Mouse (Mus musculus) intestine, embryonic 15.5 days (tissue): ENCODE results near the gene Ewsr1. TPM values are rescaled to one million over a fixed set of nuclear protein-coding genes. Genes with fewer than 3 reads are reported as not detected.

Source experiments
- ATAC-seq: fragments of 200-750 bp; cut with Nextera tagmentation; 2 replicates; pipeline ENCODE4 v1.8.0; 2017; ENCODE audit warnings: moderate TSS enrichment, moderate library complexity
- H3K27ac ChIP-seq: fragments of 300-500 bp; sonication (generic); 2 replicates; pipeline ENCODE4 v1.5.1; 2015; ENCODE audit warnings: mild to moderate bottlenecking, inconsistent platforms
- H3K27me3 ChIP-seq: fragments of 300-500 bp; sonication (generic); replicated peaks from 2 replicates; pipeline ENCODE4 v1.6.1; 2015; ENCODE audit warnings: inconsistent platforms
- H3K36me3 ChIP-seq: fragments of 300-500 bp; sonication (generic); 2 replicates; pipeline ENCODE4 v1.6.1; 2015; ENCODE audit warnings: inconsistent platforms
- H3K4me1 ChIP-seq: fragments of 300-500 bp; sonication (generic); replicated peaks from 2 replicates; pipeline ENCODE4 v1.6.1; 2015; ENCODE audit warnings: inconsistent platforms
- H3K4me2 ChIP-seq: fragments of 300-500 bp; sonication (generic); replicated peaks from 2 replicates; pipeline ENCODE4 v1.6.1; 2015; ENCODE audit warnings: mild to moderate bottlenecking, inconsistent platforms
- H3K4me3 ChIP-seq: fragments of 300-500 bp; sonication (generic); replicated peaks from 2 replicates; pipeline ENCODE4 v1.5.1; 2015; ENCODE audit warnings: inconsistent platforms
- H3K9ac ChIP-seq: fragments of 300-500 bp; sonication (generic); 2 replicates; pipeline ENCODE4 v1.6.1; 2015; ENCODE audit warnings: inconsistent platforms
- H3K9me3 ChIP-seq: fragments of 300-500 bp; sonication (generic); 2 replicates; pipeline ENCODE4 v1.6.1; 2016; ENCODE audit warnings: inconsistent platforms
- WGBS: fragments of 180-500 bp; shearing (Covaris S2); methylation state at CpG from one replicate; pipeline ENCODE4 v1.1.7; 2015; 5-methylcytosine and 5-hydroxymethylcytosine counted together
- polyA plus RNA-seq: library from polyadenylated mRNA; unstranded; fragments of >200 nt; fragmentation: Nextera tagmentation; extraction: Ambion mirVana; gene quantifications from 2 replicates; pipeline ENCODE4 v1.2.1, GENCODE M21; 2015

Gene Ewsr1
- polyA plus RNA-seq, 1 experiment from 2014 or later = 571 TPM

GRCm38 (mm10) chr11:5054151-5054550 lies 44.9 kb downstream of the Ewsr1 start:
- peak; percentile 32; the same call in 1 of the 2 replicates for ATAC-seq
- H3K9me3 ChIP-seq = no peaks in the 10 kb centered on the region
- peaks cover 34% of the 10 kb centered on the region for H3K27me3 ChIP-seq
- H3K4me3 ChIP-seq = no peak overlapping the region
- no peak overlapping the region for H3K4me2 ChIP-seq
- no peak overlapping the region for H3K9ac ChIP-seq
- WGBS = 83% methylated on average over 14 of the region's 14 CpGs
- peaks cover 19% of the 10 kb centered on the region for H3K4me1 ChIP-seq
- H3K27ac ChIP-seq = no peak overlapping the region
- H3K36me3 ChIP-seq = no peaks in the 10 kb centered on the region

GRCm38 (mm10) chr11:5052200-5052854 lies 46.7 kb downstream of the Ewsr1 start:
- H3K4me1 ChIP-seq = peaks cover 7% of the 10 kb centered on the region; the same call in 1 of the 2 replicates
- H3K9me3 ChIP-seq = no peaks in the 10 kb centered on the region
- no peak for ATAC-seq
- WGBS = 65% methylated on average over 10 of the region's 10 CpGs
- no peak overlapping the region for H3K9ac ChIP-seq
- no peak overlapping the region for H3K4me2 ChIP-seq
- H3K36me3 ChIP-seq = no peaks in the 10 kb centered on the region
- no peak overlapping the region for H3K4me3 ChIP-seq
- no peak overlapping the region for H3K27ac ChIP-seq
- H3K27me3 ChIP-seq = peaks cover 18% of the 10 kb centered on the region

- WGBS = 82% methylated on average over 10 of the region's 10 CpGs
- H3K27me3 ChIP-seq = peaks cover 11% of the 10 kb centered on the region; the same call in 1 of the 2 replicates
- no peak overlapping the region for H3K27ac ChIP-seq
- no peak overlapping the region for H3K4me2 ChIP-seq
- no peak overlapping the region for H3K9ac ChIP-seq
- H3K4me3 ChIP-seq = no peak overlapping the region
- H3K4me1 ChIP-seq = peaks cover 7% of the 10 kb centered on the region; the same call in 1 of the 2 replicates
- no peaks in the 10 kb centered on the region for H3K36me3 ChIP-seq
- no peaks in the 10 kb centered on the region for H3K9me3 ChIP-seq
- no peak for ATAC-seq
Measured at GRCm38 (mm10) chr11:5051629-5052028, 47.4 kb downstream of the Ewsr1 start.

- no peak overlapping the region for H3K4me2 ChIP-seq
- 0 out of 2 replicates have a peak, but pooled peaks have one; percentile 43 for ATAC-seq
- 40% methylated on average over 12 of the region's 12 CpGs for WGBS
Measured at GRCm38 (mm10) chr11:5046321-5046926, 52.6 kb downstream of the Ewsr1 start.

GRCm38 (mm10) chr11:5042645-5043381 lies 56.3 kb downstream of the Ewsr1 start:
- ATAC-seq = no peak

More at GRCm38 (mm10) chr11:5046321-5046926, 52.6 kb downstream of the Ewsr1 start:
- no peaks in the 10 kb centered on the region for H3K36me3 ChIP-seq
- no peaks in the 10 kb centered on the region for H3K9me3 ChIP-seq
- no peak overlapping the region for H3K9ac ChIP-seq
- H3K27me3 ChIP-seq = no peaks in the 10 kb centered on the region
- H3K4me1 ChIP-seq = no peaks in the 10 kb centered on the region
- no peak overlapping the region for H3K4me3 ChIP-seq
- no peak overlapping the region for H3K27ac ChIP-seq

GRCm38 (mm10) chr11:5041144-5041780 lies 57.8 kb downstream of the Ewsr1 start:
- no peak for ATAC-seq
- no peak overlapping the region for H3K4me2 ChIP-seq
- no peaks in the 10 kb centered on the region for H3K9me3 ChIP-seq
- no peak overlapping the region for H3K4me3 ChIP-seq
- WGBS = 66% methylated on average over 18 of the region's 18 CpGs
- H3K9ac ChIP-seq = no peak overlapping the region
- H3K36me3 ChIP-seq = peaks cover 12% of the 10 kb centered on the region; the same call in 1 of the 2 replicates
- H3K27me3 ChIP-seq = no peaks in the 10 kb centered on the region
- H3K4me1 ChIP-seq = no peaks in the 10 kb centered on the region
- no peak overlapping the region for H3K27ac ChIP-seq

More at GRCm38 (mm10) chr11:5042645-5043381, 56.3 kb downstream of the Ewsr1 start:
- no peak overlapping the region for H3K4me3 ChIP-seq
- no peaks in the 10 kb centered on the region for H3K9me3 ChIP-seq
- no peaks in the 10 kb centered on the region for H3K4me1 ChIP-seq
- no peak overlapping the region for H3K4me2 ChIP-seq
- no peak overlapping the region for H3K9ac ChIP-seq
- 90% methylated on average over 8 of the region's 8 CpGs for WGBS
- no peak overlapping the region for H3K27ac ChIP-seq
- H3K27me3 ChIP-seq = no peaks in the 10 kb centered on the region
- H3K36me3 ChIP-seq = peaks cover 7% of the 10 kb centered on the region; the same call in 1 of the 2 replicates

- Histone ChIP-seq H3K9me3 (no peaks in the 10 kb centered on the region), H3K27ac (no peak overlapping the region), H3K36me3 (peaks cover 17% of the 10 kb centered on the region; the same call in 1 of the 2 replicates), H3K9ac (no peak overlapping the region), H3K4me3 (no peak overlapping the region), H3K4me1 (no peaks in the 10 kb centered on the region), H3K4me2 (no peak overlapping the region), H3K27me3 (no peaks in the 10 kb centered on the region)
- ATAC-seq = no peak
- WGBS = 79% methylated on average over 5 of the region's 5 CpGs
Measured at GRCm38 (mm10) chr11:5040585-5040984, 58.5 kb downstream of the Ewsr1 start.

GRCm38 (mm10) chr11:5037146-5037854 lies 61.8 kb downstream of the Ewsr1 start:
- 84% methylated on average over 8 of the region's 8 CpGs for WGBS
- no peaks in the 10 kb centered on the region for H3K9me3 ChIP-seq
- H3K27ac ChIP-seq = no peak overlapping the region
- H3K36me3 ChIP-seq = peaks cover 36% of the 10 kb centered on the region; the same call in 1 of the 2 replicates
- no peak for ATAC-seq
- H3K4me3 ChIP-seq = no peak overlapping the region
- no peaks in the 10 kb centered on the region for H3K27me3 ChIP-seq
- no peak overlapping the region for H3K4me2 ChIP-seq
- H3K9ac ChIP-seq = no peak overlapping the region
- no peaks in the 10 kb centered on the region for H3K4me1 ChIP-seq

- no peaks in the 10 kb centered on the region for H3K4me1 ChIP-seq
- H3K9ac ChIP-seq = no peak overlapping the region
- no peak overlapping the region for H3K4me3 ChIP-seq
- WGBS = 85% methylated on average over 4 of the region's 4 CpGs
- no peak overlapping the region for H3K27ac ChIP-seq
- H3K4me2 ChIP-seq = no peak overlapping the region
- no peaks in the 10 kb centered on the region for H3K27me3 ChIP-seq
- peaks cover 53% of the 10 kb centered on the region for H3K36me3 ChIP-seq
- no peak for ATAC-seq
- H3K9me3 ChIP-seq = no peaks in the 10 kb centered on the region
Measured at GRCm38 (mm10) chr11:5035421-5035820, 63.6 kb downstream of the Ewsr1 start.

GRCm38 (mm10) chr11:5033136-5033535 lies 65.9 kb downstream of the Ewsr1 start:
- H3K9ac ChIP-seq = no peak overlapping the region
- no peak overlapping the region for H3K4me3 ChIP-seq
- no peaks in the 10 kb centered on the region for H3K4me1 ChIP-seq
- H3K4me2 ChIP-seq = no peak overlapping the region
- H3K27ac ChIP-seq = no peak overlapping the region
- ATAC-seq = no peak
- no peaks in the 10 kb centered on the region for H3K9me3 ChIP-seq
- H3K27me3 ChIP-seq = no peaks in the 10 kb centered on the region
- 84% methylated on average over 3 of the region's 3 CpGs for WGBS
- peaks cover 52% of the 10 kb centered on the region for H3K36me3 ChIP-seq

- ATAC-seq = no peak
- Histone ChIP-seq H3K9me3 (no peaks in the 10 kb centered on the region), H3K27ac (no peak overlapping the region), H3K9ac (no peak overlapping the region), H3K4me2 (no peak overlapping the region), H3K36me3 (peaks cover 52% of the 10 kb centered on the region), H3K4me1 (no peaks in the 10 kb centered on the region), H3K27me3 (no peaks in the 10 kb centered on the region), H3K4me3 (no peak overlapping the region)
- 95% methylated on average over 10 of the region's 10 CpGs for WGBS
Measured at GRCm38 (mm10) chr11:5032706-5033105, 66.4 kb downstream of the Ewsr1 start.
